Mouse (Mus musculus): ENCODE measurements around the gene Itpr1. TPM values are rescaled to one million over a fixed set of nuclear protein-coding genes. Genes with fewer than 3 reads are reported as not detected.

Gene Itpr1
- polyA plus RNA-seq, 1 experiment from 2014 or later: 6.5 TPM

DNA sequence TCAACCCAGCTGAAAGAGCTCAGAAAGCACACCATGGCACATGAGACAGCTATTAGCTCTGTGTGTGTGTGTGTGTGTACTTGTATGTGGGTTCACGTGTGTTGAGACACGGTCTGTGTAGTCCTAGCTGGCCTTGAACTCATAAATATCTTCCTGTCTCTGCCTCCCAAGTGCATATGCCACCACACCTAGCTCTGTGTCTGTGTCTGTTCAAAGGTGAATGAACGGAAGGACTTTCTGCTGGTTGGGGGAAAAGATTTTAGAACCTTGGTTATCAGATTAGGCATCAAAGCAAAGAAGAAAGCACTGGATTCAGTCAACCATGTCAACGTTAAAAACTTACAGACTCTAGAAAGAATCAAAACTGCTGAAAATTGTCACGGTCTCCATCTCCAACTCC lies 321.2 kb downstream of the Itpr1 start:
- no peak overlapping the region for H3K4me3 ChIP-seq (ENCODE audit: low read depth, low read length)
- H3K4me2 ChIP-seq (ENCODE audit: low read depth, low read length): no peak overlapping the region
- WGBS: 81% methylated on average over 5 of the region's 5 CpGs
- no peak overlapping the region for H3K9ac ChIP-seq (replicated peaks; ENCODE audit: low read length)
- H3K36me3 ChIP-seq (replicated peaks; ENCODE audit: control insufficient read depth, insufficient read depth, low read depth, low read length): no peaks in the 10 kb centered on the region
- ATAC-seq (replicated peaks; ENCODE audit: insufficient number of reproducible peaks, low FRiP score, low TSS enrichment, low read depth) (no peak), DNase-seq (ENCODE audit: low spot score) (no peak)
- no peaks in the 10 kb centered on the region for H3K27me3 ChIP-seq (ENCODE audit: control insufficient read depth, insufficient read depth, low read length)
- no peaks in the 10 kb centered on the region for H3K4me1 ChIP-seq (ENCODE audit: control insufficient read depth, insufficient read depth, low read length)
- no peak overlapping the region for H3K27ac ChIP-seq (replicated peaks; ENCODE audit: low read depth, low read length)
- no peaks in the 10 kb centered on the region for H3K9me3 ChIP-seq (replicated peaks; ENCODE audit: control insufficient read depth, low read length)

- Histone ChIP-seq H3K36me3 (replicated peaks; ENCODE audit: control insufficient read depth, insufficient read depth, low read depth, low read length) (no peaks in the 10 kb centered on the region), H3K4me2 (ENCODE audit: low read depth, low read length) (no peak overlapping the region), H3K9ac (replicated peaks; ENCODE audit: low read length) (no peak overlapping the region), H3K9me3 (replicated peaks; ENCODE audit: control insufficient read depth, low read length) (no peaks in the 10 kb centered on the region), H3K27me3 (ENCODE audit: control insufficient read depth, insufficient read depth, low read length) (no peaks in the 10 kb centered on the region), H3K4me3 (ENCODE audit: low read depth, low read length) (no peak overlapping the region), H3K4me1 (ENCODE audit: control insufficient read depth, insufficient read depth, low read length) (no peaks in the 10 kb centered on the region), H3K27ac (replicated peaks; ENCODE audit: low read depth, low read length) (no peak overlapping the region)
- 84% methylated on average over 6 of the region's 6 CpGs for WGBS
- DNase-seq (ENCODE audit: low spot score) (no peak), ATAC-seq (replicated peaks; ENCODE audit: insufficient number of reproducible peaks, low FRiP score, low TSS enrichment, low read depth) (no peak)
These were observed 321.7 kb downstream of the Itpr1 start for GRCm38 (mm10) chr6:108534596-108534995.

- no peak overlapping the region for H3K9ac ChIP-seq (replicated peaks; ENCODE audit: low read length)
- ATAC-seq (replicated peaks; ENCODE audit: insufficient number of reproducible peaks, low FRiP score, low TSS enrichment, low read depth) (no peak), DNase-seq (ENCODE audit: low spot score) (no peak)
- no peak overlapping the region for H3K4me3 ChIP-seq (ENCODE audit: low read depth, low read length)
- no peaks in the 10 kb centered on the region for H3K27me3 ChIP-seq (ENCODE audit: control insufficient read depth, insufficient read depth, low read length)
- no peaks in the 10 kb centered on the region for H3K9me3 ChIP-seq (replicated peaks; ENCODE audit: control insufficient read depth, low read length)
- no peak overlapping the region for H3K4me2 ChIP-seq (ENCODE audit: low read depth, low read length)
- WGBS: 87% methylated on average over 4 of the region's 4 CpGs
- H3K27ac ChIP-seq (replicated peaks; ENCODE audit: low read depth, low read length): no peak overlapping the region
- no peaks in the 10 kb centered on the region for H3K4me1 ChIP-seq (ENCODE audit: control insufficient read depth, insufficient read depth, low read length)
- H3K36me3 ChIP-seq (replicated peaks; ENCODE audit: control insufficient read depth, insufficient read depth, low read depth, low read length): no peaks in the 10 kb centered on the region
These were observed 322.4 kb downstream of the Itpr1 start for GRCm38 (mm10) chr6:108535309-108535708.

DNA sequence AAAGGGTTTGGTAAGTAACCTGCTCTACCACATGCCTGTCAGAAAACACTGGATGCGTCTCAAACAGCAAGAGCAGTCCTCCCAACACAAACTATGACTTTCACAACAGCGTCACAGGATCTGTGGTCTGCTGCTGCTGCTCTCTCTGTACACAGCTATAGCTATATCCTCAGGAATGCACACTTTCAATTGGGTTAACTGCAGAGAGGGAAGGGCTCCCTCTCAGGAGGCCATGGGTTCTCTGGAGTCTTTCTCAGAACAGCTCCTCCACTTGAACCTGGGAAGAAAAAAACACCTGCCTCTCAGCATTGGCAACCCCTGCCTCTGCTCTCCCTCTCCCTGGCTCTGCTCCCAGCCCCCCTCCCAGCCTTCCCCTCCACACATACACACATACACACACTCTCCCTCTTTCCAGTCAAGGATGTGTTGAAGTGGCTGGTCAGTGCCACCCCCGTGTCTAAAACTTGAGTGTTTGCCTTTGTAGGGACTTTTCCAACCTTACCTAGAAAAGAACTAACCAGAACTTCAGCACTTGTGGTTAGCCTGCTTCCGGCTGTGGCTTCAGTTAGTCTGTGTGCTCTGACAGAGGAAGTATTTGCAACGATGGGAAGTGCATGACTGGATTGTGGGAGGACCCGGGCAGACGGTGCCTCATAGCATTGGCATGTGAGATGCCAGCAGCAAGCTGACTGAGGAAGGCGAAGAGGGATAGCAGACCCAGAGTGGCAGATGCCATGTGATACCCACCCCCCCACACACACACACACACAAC lies 323.8 kb downstream of the Itpr1 start:
- H3K9me3 ChIP-seq (replicated peaks; ENCODE audit: control insufficient read depth, low read length): no peaks in the 10 kb centered on the region
- WGBS: 82% methylated on average over 8 of the region's 8 CpGs
- no peaks in the 10 kb centered on the region for H3K36me3 ChIP-seq (replicated peaks; ENCODE audit: control insufficient read depth, insufficient read depth, low read depth, low read length)
- no peaks in the 10 kb centered on the region for H3K27me3 ChIP-seq (ENCODE audit: control insufficient read depth, insufficient read depth, low read length)
- no peaks in the 10 kb centered on the region for H3K4me1 ChIP-seq (ENCODE audit: control insufficient read depth, insufficient read depth, low read length)
- no peak overlapping the region for H3K27ac ChIP-seq (replicated peaks; ENCODE audit: low read depth, low read length)
- no peak overlapping the region for H3K9ac ChIP-seq (replicated peaks; ENCODE audit: low read length)
- no peak overlapping the region for H3K4me2 ChIP-seq (ENCODE audit: low read depth, low read length)
- H3K4me3 ChIP-seq (ENCODE audit: low read depth, low read length): no peak overlapping the region
- ATAC-seq (replicated peaks; ENCODE audit: insufficient number of reproducible peaks, low FRiP score, low TSS enrichment, low read depth) (no peak), DNase-seq (ENCODE audit: low spot score) (no peak)

DNA sequence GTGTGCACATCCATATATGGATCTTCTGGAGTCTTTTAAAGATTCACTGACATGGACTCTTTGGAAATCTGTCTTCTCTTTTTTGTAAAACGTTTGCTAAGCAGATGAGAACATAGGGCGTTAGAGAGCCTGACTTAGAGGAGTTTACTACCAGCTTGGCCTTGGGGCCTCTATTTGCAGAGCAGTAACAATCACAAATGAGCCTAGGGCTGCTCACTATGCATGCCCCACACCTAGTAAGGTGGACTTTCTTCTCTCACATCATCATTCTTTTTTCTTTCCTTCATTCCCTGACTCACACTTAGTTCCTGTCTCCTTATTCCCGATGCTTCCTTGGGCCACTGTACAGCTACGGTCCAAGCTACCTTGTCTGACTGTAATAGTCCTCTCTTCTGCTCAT lies 325.5 kb downstream of the Itpr1 start:
- H3K4me3 ChIP-seq (ENCODE audit: low read depth, low read length): no peak overlapping the region
- H3K9me3 ChIP-seq (replicated peaks; ENCODE audit: control insufficient read depth, low read length): no peaks in the 10 kb centered on the region
- no peaks in the 10 kb centered on the region for H3K36me3 ChIP-seq (replicated peaks; ENCODE audit: control insufficient read depth, insufficient read depth, low read depth, low read length)
- H3K27ac ChIP-seq (replicated peaks; ENCODE audit: low read depth, low read length): no peak overlapping the region
- H3K9ac ChIP-seq (replicated peaks; ENCODE audit: low read length): no peak overlapping the region
- ATAC-seq (replicated peaks; ENCODE audit: insufficient number of reproducible peaks, low FRiP score, low TSS enrichment, low read depth): no peak
- no peak for DNase-seq (ENCODE audit: low spot score)
- no peaks in the 10 kb centered on the region for H3K27me3 ChIP-seq (ENCODE audit: control insufficient read depth, insufficient read depth, low read length)
- H3K4me2 ChIP-seq (ENCODE audit: low read depth, low read length): no peak overlapping the region
- 84% methylated on average over 4 of the region's 4 CpGs for WGBS
- no peaks in the 10 kb centered on the region for H3K4me1 ChIP-seq (ENCODE audit: control insufficient read depth, insufficient read depth, low read length)

DNA sequence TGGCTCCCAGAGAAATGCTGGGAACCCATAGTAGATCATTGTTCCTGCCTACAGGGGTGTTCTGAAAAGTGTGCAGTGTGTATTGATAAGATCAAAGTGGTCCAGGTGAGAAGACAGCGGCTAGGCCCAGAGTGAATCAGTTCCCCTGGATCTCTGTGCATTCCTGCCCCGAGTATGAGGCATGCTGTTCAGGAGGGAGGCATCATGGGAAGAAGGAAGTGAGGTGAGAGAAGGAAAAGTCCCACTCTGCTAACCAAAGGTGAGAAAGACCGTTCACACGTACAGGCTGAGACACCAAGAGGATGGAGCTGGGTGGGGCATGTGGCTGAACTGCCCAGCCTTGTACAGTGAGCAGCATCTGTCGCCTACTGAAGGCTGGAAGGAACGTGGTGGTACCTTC lies 327.5 kb downstream of the Itpr1 start:
- Histone ChIP-seq H3K27ac (replicated peaks; ENCODE audit: low read depth, low read length) (no peak overlapping the region), H3K4me1 (ENCODE audit: control insufficient read depth, insufficient read depth, low read length) (no peaks in the 10 kb centered on the region), H3K4me2 (ENCODE audit: low read depth, low read length) (no peak overlapping the region), H3K9me3 (replicated peaks; ENCODE audit: control insufficient read depth, low read length) (no peaks in the 10 kb centered on the region), H3K36me3 (replicated peaks; ENCODE audit: control insufficient read depth, insufficient read depth, low read depth, low read length) (no peaks in the 10 kb centered on the region), H3K9ac (replicated peaks; ENCODE audit: low read length) (no peak overlapping the region), H3K4me3 (ENCODE audit: low read depth, low read length) (no peak overlapping the region), H3K27me3 (ENCODE audit: control insufficient read depth, insufficient read depth, low read length) (no peaks in the 10 kb centered on the region)
- DNase-seq (ENCODE audit: low spot score) (no peak), ATAC-seq (replicated peaks; ENCODE audit: insufficient number of reproducible peaks, low FRiP score, low TSS enrichment, low read depth) (no peak)
- WGBS: 90% methylated on average over 6 of the region's 6 CpGs

DNA sequence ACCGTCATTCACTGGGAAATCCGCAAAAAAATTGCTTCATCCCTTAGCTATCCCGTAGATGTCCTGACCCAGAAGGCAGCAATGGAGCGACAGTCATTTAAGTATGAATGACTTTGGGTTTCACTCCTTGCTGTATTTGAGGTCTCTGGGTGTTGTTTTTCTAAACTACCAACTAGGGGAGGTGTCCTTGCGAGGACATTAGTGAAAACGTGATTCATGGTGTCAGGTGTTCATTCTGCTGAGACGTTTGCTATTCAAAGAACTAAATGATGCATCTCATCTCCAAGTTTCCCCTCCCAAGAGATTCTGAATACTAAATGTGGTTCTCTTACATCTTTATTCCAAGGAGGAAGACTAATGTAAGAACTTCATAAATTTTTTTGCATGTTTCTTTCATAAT lies 332.0 kb downstream of the Itpr1 start:
- Histone ChIP-seq H3K9me3 (replicated peaks; ENCODE audit: control insufficient read depth, low read length) (no peaks in the 10 kb centered on the region), H3K27me3 (ENCODE audit: control insufficient read depth, insufficient read depth, low read length) (no peaks in the 10 kb centered on the region), H3K4me1 (ENCODE audit: control insufficient read depth, insufficient read depth, low read length) (no peaks in the 10 kb centered on the region), H3K4me3 (ENCODE audit: low read depth, low read length) (no peak overlapping the region), H3K36me3 (replicated peaks; ENCODE audit: control insufficient read depth, insufficient read depth, low read depth, low read length) (no peaks in the 10 kb centered on the region), H3K4me2 (ENCODE audit: low read depth, low read length) (no peak overlapping the region), H3K9ac (replicated peaks; ENCODE audit: low read length) (no peak overlapping the region), H3K27ac (replicated peaks; ENCODE audit: low read depth, low read length) (no peak overlapping the region)
- no peak for DNase-seq (ENCODE audit: low spot score)
- no peak for ATAC-seq (replicated peaks; ENCODE audit: insufficient number of reproducible peaks, low FRiP score, low TSS enrichment, low read depth)
- WGBS: 87% methylated on average over 7 of the region's 7 CpGs

GRCm38 (mm10) chr6:108545464-108545863 lies 332.6 kb downstream of the Itpr1 start:
- H3K4me1 ChIP-seq (ENCODE audit: control insufficient read depth, insufficient read depth, low read length): no peaks in the 10 kb centered on the region
- ATAC-seq (replicated peaks; ENCODE audit: insufficient number of reproducible peaks, low FRiP score, low TSS enrichment, low read depth): no peak
- H3K4me2 ChIP-seq (ENCODE audit: low read depth, low read length): no peak overlapping the region
- no peak overlapping the region for H3K27ac ChIP-seq (replicated peaks; ENCODE audit: low read depth, low read length)
- no peak overlapping the region for H3K4me3 ChIP-seq (ENCODE audit: low read depth, low read length)
- H3K27me3 ChIP-seq (ENCODE audit: control insufficient read depth, insufficient read depth, low read length): no peaks in the 10 kb centered on the region
- no peaks in the 10 kb centered on the region for H3K9me3 ChIP-seq (replicated peaks; ENCODE audit: control insufficient read depth, low read length)
- no peak overlapping the region for H3K9ac ChIP-seq (replicated peaks; ENCODE audit: low read length)
- no peak for DNase-seq (ENCODE audit: low spot score)
- 80% methylated on average over 5 of the region's 5 CpGs for WGBS
- H3K36me3 ChIP-seq (replicated peaks; ENCODE audit: control insufficient read depth, insufficient read depth, low read depth, low read length): no peaks in the 10 kb centered on the region

Data from embryonic facial prominence, embryonic 11.5 days (tissue).